Mouse (Mus musculus): ENCODE results near the gene Fgfr2. TPM values are rescaled to one million over a fixed set of nuclear protein-coding genes. Genes with fewer than 3 reads are reported as not detected.

The Fgfr2 gene
- polyA plus RNA-seq, 1 experiment from 2014 or later: 133 TPM

GRCm38 (mm10) chr7:130984294-130984693 is 2138.9 kb downstream of the Fgfr2 start:
- Histone ChIP-seq H3K9ac (ENCODE audit: low read depth, low read length) (no peak overlapping the region), H3K4me2 (replicated peaks; ENCODE audit: low read depth, low read length) (no peak overlapping the region), H3K27me3 (ENCODE audit: control insufficient read depth, insufficient read depth, low read length) (no peaks in the 10 kb centered on the region), H3K4me3 (ENCODE audit: low read length) (no peak overlapping the region), H3K4me1 (ENCODE audit: control insufficient read depth, insufficient read depth, low read length) (0 out of 2 replicates have a peak, but pooled peaks cover 2% of the 10 kb centered on the region), H3K27ac (ENCODE audit: low read depth, low read length) (no peak overlapping the region), H3K36me3 (ENCODE audit: control insufficient read depth, insufficient read depth, low read length) (no peaks in the 10 kb centered on the region), H3K9me3 (ENCODE audit: control insufficient read depth, low read length) (no peaks in the 10 kb centered on the region)
- WGBS: 71% methylated on average over 7 of the region's 7 CpGs
- ATAC-seq (ENCODE audit: low FRiP score, low TSS enrichment): no peak

GRCm38 (mm10) chr7:130982881-130983280 is 2140.3 kb downstream of the Fgfr2 start:
- Histone ChIP-seq H3K4me2 (replicated peaks; ENCODE audit: low read depth, low read length) (no peak overlapping the region), H3K36me3 (ENCODE audit: control insufficient read depth, insufficient read depth, low read length) (no peaks in the 10 kb centered on the region), H3K27me3 (ENCODE audit: control insufficient read depth, insufficient read depth, low read length) (no peaks in the 10 kb centered on the region), H3K4me3 (ENCODE audit: low read length) (no peak overlapping the region), H3K9ac (ENCODE audit: low read depth, low read length) (no peak overlapping the region), H3K27ac (ENCODE audit: low read depth, low read length) (no peak overlapping the region), H3K4me1 (ENCODE audit: control insufficient read depth, insufficient read depth, low read length) (0 out of 2 replicates have a peak, but pooled peaks cover 3% of the 10 kb centered on the region), H3K9me3 (ENCODE audit: control insufficient read depth, low read length) (no peaks in the 10 kb centered on the region)
- ATAC-seq (ENCODE audit: low FRiP score, low TSS enrichment): no peak
- WGBS: 76% methylated on average over 3 of the region's 3 CpGs

- Histone ChIP-seq H3K4me1 (ENCODE audit: control insufficient read depth, insufficient read depth, low read length) (0 out of 2 replicates have a peak, but pooled peaks cover 6% of the 10 kb centered on the region), H3K9ac (ENCODE audit: low read depth, low read length) (no peak overlapping the region), H3K4me3 (ENCODE audit: low read length) (no peak overlapping the region), H3K27me3 (ENCODE audit: control insufficient read depth, insufficient read depth, low read length) (no peaks in the 10 kb centered on the region), H3K27ac (ENCODE audit: low read depth, low read length) (no peak overlapping the region), H3K36me3 (ENCODE audit: control insufficient read depth, insufficient read depth, low read length) (no peaks in the 10 kb centered on the region), H3K9me3 (ENCODE audit: control insufficient read depth, low read length) (no peaks in the 10 kb centered on the region), H3K4me2 (replicated peaks; ENCODE audit: low read depth, low read length) (no peak overlapping the region)
- 36% methylated on average over 4 of the region's 4 CpGs for WGBS
- ATAC-seq (ENCODE audit: low FRiP score, low TSS enrichment): peak; percentile 79
Measured at GRCm38 (mm10) chr7:130982371-130982770, 2140.8 kb downstream of the Fgfr2 start.

- Histone ChIP-seq H3K9me3 (ENCODE audit: control insufficient read depth, low read length) (no peaks in the 10 kb centered on the region), H3K9ac (ENCODE audit: low read depth, low read length) (no peak overlapping the region), H3K4me2 (replicated peaks; ENCODE audit: low read depth, low read length) (no peak overlapping the region), H3K36me3 (ENCODE audit: control insufficient read depth, insufficient read depth, low read length) (no peaks in the 10 kb centered on the region), H3K4me1 (ENCODE audit: control insufficient read depth, insufficient read depth, low read length) (peaks cover 11% of the 10 kb centered on the region), H3K27ac (ENCODE audit: low read depth, low read length) (no peak overlapping the region), H3K27me3 (ENCODE audit: control insufficient read depth, insufficient read depth, low read length) (no peaks in the 10 kb centered on the region), H3K4me3 (ENCODE audit: low read length) (no peak overlapping the region)
- no peak for ATAC-seq (ENCODE audit: low FRiP score, low TSS enrichment)
- 94% methylated on average over 5 of the region's 5 CpGs for WGBS
Measured at GRCm38 (mm10) chr7:130980130-130980529, 2143.0 kb downstream of the Fgfr2 start.

- no peak for ATAC-seq (ENCODE audit: low FRiP score, low TSS enrichment)
- Histone ChIP-seq H3K4me3 (ENCODE audit: low read length) (no peak overlapping the region), H3K9me3 (ENCODE audit: control insufficient read depth, low read length) (no peaks in the 10 kb centered on the region), H3K27me3 (ENCODE audit: control insufficient read depth, insufficient read depth, low read length) (no peaks in the 10 kb centered on the region), H3K9ac (ENCODE audit: low read depth, low read length) (no peak overlapping the region), H3K27ac (ENCODE audit: low read depth, low read length) (no peak overlapping the region), H3K4me2 (replicated peaks; ENCODE audit: low read depth, low read length) (no peak overlapping the region), H3K4me1 (ENCODE audit: control insufficient read depth, insufficient read depth, low read length) (peaks cover 11% of the 10 kb centered on the region), H3K36me3 (ENCODE audit: control insufficient read depth, insufficient read depth, low read length) (no peaks in the 10 kb centered on the region)
- 63% methylated on average over 1 of the region's 1 CpGs for WGBS
Measured at GRCm38 (mm10) chr7:130978545-130978944, 2144.6 kb downstream of the Fgfr2 start.

- peaks cover 11% of the 10 kb centered on the region for H3K4me1 ChIP-seq (ENCODE audit: control insufficient read depth, insufficient read depth, low read length)
- H3K9ac ChIP-seq (ENCODE audit: low read depth, low read length): no peak overlapping the region
- no peak overlapping the region for H3K4me3 ChIP-seq (ENCODE audit: low read length)
- no peaks in the 10 kb centered on the region for H3K27me3 ChIP-seq (ENCODE audit: control insufficient read depth, insufficient read depth, low read length)
- 54% methylated on average over 5 of the region's 5 CpGs for WGBS
- no peaks in the 10 kb centered on the region for H3K9me3 ChIP-seq (ENCODE audit: control insufficient read depth, low read length)
- no peaks in the 10 kb centered on the region for H3K36me3 ChIP-seq (ENCODE audit: control insufficient read depth, insufficient read depth, low read length)
- 0 out of 2 replicates have a peak, but pooled peaks have one; percentile 26 for ATAC-seq (ENCODE audit: low FRiP score, low TSS enrichment)
- H3K27ac ChIP-seq (ENCODE audit: low read depth, low read length): no peak overlapping the region
- H3K4me2 ChIP-seq (replicated peaks; ENCODE audit: low read depth, low read length): no peak overlapping the region
Measured at GRCm38 (mm10) chr7:130977794-130978521, 2145.2 kb downstream of the Fgfr2 start.

- H3K27ac ChIP-seq (ENCODE audit: low read depth, low read length): no peak overlapping the region
- no peaks in the 10 kb centered on the region for H3K36me3 ChIP-seq (ENCODE audit: control insufficient read depth, insufficient read depth, low read length)
- no peaks in the 10 kb centered on the region for H3K9me3 ChIP-seq (ENCODE audit: control insufficient read depth, low read length)
- 22% methylated on average over 13 of the region's 13 CpGs for WGBS
- H3K4me2 ChIP-seq (replicated peaks; ENCODE audit: low read depth, low read length): no peak overlapping the region
- H3K9ac ChIP-seq (ENCODE audit: low read depth, low read length): no peak overlapping the region
- no peak for ATAC-seq (ENCODE audit: low FRiP score, low TSS enrichment)
- H3K4me3 ChIP-seq (ENCODE audit: low read length): no peak overlapping the region
- H3K4me1 ChIP-seq (ENCODE audit: control insufficient read depth, insufficient read depth, low read length): peaks cover 9% of the 10 kb centered on the region
- no peaks in the 10 kb centered on the region for H3K27me3 ChIP-seq (ENCODE audit: control insufficient read depth, insufficient read depth, low read length)
Measured at GRCm38 (mm10) chr7:130976305-130976935, 2146.7 kb downstream of the Fgfr2 start.

GRCm38 (mm10) chr7:130972767-130973166 is 2150.4 kb downstream of the Fgfr2 start:
- Histone ChIP-seq H3K4me2 (replicated peaks; ENCODE audit: low read depth, low read length) (no peak overlapping the region), H3K4me3 (ENCODE audit: low read length) (no peak overlapping the region), H3K27ac (ENCODE audit: low read depth, low read length) (no peak overlapping the region), H3K4me1 (ENCODE audit: control insufficient read depth, insufficient read depth, low read length) (peaks cover 8% of the 10 kb centered on the region), H3K36me3 (ENCODE audit: control insufficient read depth, insufficient read depth, low read length) (no peaks in the 10 kb centered on the region), H3K9ac (ENCODE audit: low read depth, low read length) (no peak overlapping the region), H3K27me3 (ENCODE audit: control insufficient read depth, insufficient read depth, low read length) (no peaks in the 10 kb centered on the region), H3K9me3 (ENCODE audit: control insufficient read depth, low read length) (no peaks in the 10 kb centered on the region)
- ATAC-seq (ENCODE audit: low FRiP score, low TSS enrichment): no peak
- 74% methylated on average over 9 of the region's 9 CpGs for WGBS

- Histone ChIP-seq H3K27ac (ENCODE audit: low read depth, low read length) (no peak overlapping the region), H3K27me3 (ENCODE audit: control insufficient read depth, insufficient read depth, low read length) (no peaks in the 10 kb centered on the region), H3K4me1 (ENCODE audit: control insufficient read depth, insufficient read depth, low read length) (peaks cover 8% of the 10 kb centered on the region; the same call in 1 of the 2 replicates), H3K4me2 (replicated peaks; ENCODE audit: low read depth, low read length) (no peak overlapping the region), H3K4me3 (ENCODE audit: low read length) (no peak overlapping the region), H3K9ac (ENCODE audit: low read depth, low read length) (no peak overlapping the region), H3K36me3 (ENCODE audit: control insufficient read depth, insufficient read depth, low read length) (no peaks in the 10 kb centered on the region), H3K9me3 (ENCODE audit: control insufficient read depth, low read length) (no peaks in the 10 kb centered on the region)
- no peak for ATAC-seq (ENCODE audit: low FRiP score, low TSS enrichment)
- WGBS: 38% methylated on average over 3 of the region's 3 CpGs
Measured at GRCm38 (mm10) chr7:130969507-130969906, 2153.6 kb downstream of the Fgfr2 start.

Measured in kidney, embryonic 14.5 days (tissue).